8 mouse cellular contexts compared by ENCODE assay signal in the genomic region with DNA sequence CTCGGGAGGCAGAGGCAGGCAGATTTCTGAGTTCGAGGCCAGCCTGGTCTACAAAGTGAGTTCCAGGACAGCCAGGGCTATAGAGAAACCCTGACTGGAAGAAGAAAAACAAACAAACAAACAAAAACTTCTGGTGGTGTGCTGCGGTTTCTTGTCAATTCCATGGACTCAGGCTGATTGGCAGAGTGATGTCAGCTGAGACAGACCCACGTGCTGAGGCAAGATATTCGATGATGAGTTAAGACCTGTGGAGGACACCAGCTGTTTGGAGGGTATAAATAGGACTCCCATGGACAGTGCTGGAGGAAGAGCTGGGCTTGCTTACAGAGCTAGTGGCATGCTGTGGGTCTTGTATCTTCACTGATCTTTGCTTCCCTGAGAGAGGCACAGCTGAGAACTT. TPM values are rescaled to one million over a fixed set of nuclear protein-coding genes. Genes with fewer than 3 reads are reported as not detected.
DNase-seq lines count a peak whose midpoint lies in the region; ATAC-seq lines count a peak whose summit lies in the region.
"Not testable (repeated sequence)": the region's sequence is repeated elsewhere in the genome, so short reads cannot be mapped to it uniquely, and the experiment has no call there.

A gene (plus strand): TSS at position 301 of the 400 bp plus-strand sequence.

- not testable (repeated sequence) for DNase-seq in adrenal gland, postnatal 36 days; forebrain, embryonic 11.5 days (ENCODE audit: low spot score); hindbrain, embryonic 14.5 days (ENCODE audit: low spot score); layer of hippocampus, postnatal 14 days (ENCODE audit: low spot score in 2 of 2); liver, embryonic 11.5 days (ENCODE audit: low spot score); midbrain, embryonic 14.5 days; thymus, postnatal 0 days (ENCODE audit: low spot score)

- not testable (repeated sequence) for ATAC-seq in forebrain, embryonic 11.5 days (replicated peaks; ENCODE audit: low FRiP score); heart, embryonic 11.5 days (replicated peaks; ENCODE audit: insufficient number of reproducible peaks, low FRiP score, low TSS enrichment); hindbrain, embryonic 14.5 days (ENCODE audit: low FRiP score); liver, embryonic 11.5 days (replicated peaks; ENCODE audit: low FRiP score); midbrain, embryonic 14.5 days (ENCODE audit: low FRiP score, low TSS enrichment)

- H3K27ac ChIP-seq in forebrain, embryonic 11.5 days (ENCODE audit: low read depth, low read length); heart, embryonic 11.5 days (ENCODE audit: low read depth, low read length); hindbrain, embryonic 14.5 days; liver, embryonic 11.5 days (ENCODE audit: low read depth, low read length); midbrain, embryonic 14.5 days (replicated peaks; ENCODE audit: low read depth, low read length): not testable (repeated sequence)

- H3K9me3 ChIP-seq in forebrain, embryonic 11.5 days (ENCODE audit: control insufficient read depth, low read length); heart, embryonic 11.5 days (replicated peaks; ENCODE audit: control insufficient read depth, low read length); hindbrain, embryonic 14.5 days (ENCODE audit: control insufficient read depth, low read length); liver, embryonic 11.5 days (ENCODE audit: control insufficient read depth, low read length); midbrain, embryonic 14.5 days (ENCODE audit: control insufficient read depth, low read length): not testable (repeated sequence)

- H3K4me1 ChIP-seq in forebrain, embryonic 11.5 days (replicated peaks; ENCODE audit: control insufficient read depth, insufficient read depth, low read length); heart, embryonic 11.5 days (ENCODE audit: control insufficient read depth, insufficient read depth, low read length); hindbrain, embryonic 14.5 days (replicated peaks; ENCODE audit: control insufficient read depth, insufficient read depth, low read length); liver, embryonic 11.5 days (replicated peaks; ENCODE audit: control insufficient read depth, insufficient read depth, low read length); midbrain, embryonic 14.5 days (ENCODE audit: control insufficient read depth, insufficient read depth, low read length): not testable (repeated sequence)

- H3K4me2 ChIP-seq in forebrain, embryonic 11.5 days (ENCODE audit: low read depth, low read length, severe bottlenecking); heart, embryonic 11.5 days; hindbrain, embryonic 14.5 days (replicated peaks); liver, embryonic 11.5 days; midbrain, embryonic 14.5 days (ENCODE audit: low read length): not testable (repeated sequence)

- not testable (repeated sequence) for H3K27me3 ChIP-seq in forebrain, embryonic 11.5 days (ENCODE audit: control insufficient read depth, insufficient read depth, low read length); heart, embryonic 11.5 days (ENCODE audit: control insufficient read depth, insufficient read depth, low read length); hindbrain, embryonic 14.5 days (ENCODE audit: control insufficient read depth, insufficient read depth, low read length); liver, embryonic 11.5 days (replicated peaks; ENCODE audit: control insufficient read depth, insufficient read depth, low read length); midbrain, embryonic 14.5 days (ENCODE audit: control insufficient read depth, insufficient read depth, low read length)

- not testable (repeated sequence) for H3K4me3 ChIP-seq in forebrain, embryonic 11.5 days (ENCODE audit: low read depth, low read length); heart, embryonic 11.5 days (ENCODE audit: low read depth, low read length); hindbrain, embryonic 14.5 days (replicated peaks; ENCODE audit: low read length); liver, embryonic 11.5 days (ENCODE audit: low read depth, low read length); midbrain, embryonic 14.5 days (replicated peaks; ENCODE audit: low read depth, low read length)

- 86% methylated on average over 5 of the region's 5 CpGs for WGBS in forebrain, embryonic 11.5 days
- 74% methylated on average over 5 of the region's 5 CpGs for whole genome bisulfite sequencing in heart, embryonic 11.5 days (ENCODE audit: insufficient replicate concordance)
- WGBS in hindbrain, embryonic 14.5 days = 86% methylated on average over 5 of the region's 5 CpGs
- 87% methylated on average over 5 of the region's 5 CpGs for WGBS in liver, embryonic 11.5 days
- 87% methylated on average over 5 of the region's 5 CpGs for WGBS in midbrain, embryonic 14.5 days

- H3K9ac ChIP-seq in forebrain, embryonic 11.5 days (ENCODE audit: low read length); heart, embryonic 11.5 days (ENCODE audit: low read depth, low read length); hindbrain, embryonic 14.5 days; liver, embryonic 11.5 days (ENCODE audit: low read depth, low read length); midbrain, embryonic 14.5 days (replicated peaks; ENCODE audit: low read length): not testable (repeated sequence)

- H3K36me3 ChIP-seq in forebrain, embryonic 11.5 days (ENCODE audit: control insufficient read depth, insufficient read depth, low read length); heart, embryonic 11.5 days (ENCODE audit: control insufficient read depth, insufficient read depth, low read length); hindbrain, embryonic 14.5 days (replicated peaks; ENCODE audit: control insufficient read depth, insufficient read depth); liver, embryonic 11.5 days (ENCODE audit: control insufficient read depth, insufficient read depth, low read length); midbrain, embryonic 14.5 days (ENCODE audit: control insufficient read depth, insufficient read depth, low read length): not testable (repeated sequence)

RNA-seq across cellular contexts. Expression of the gene that starts here (rescaled TPM):
- total RNA-seq in adrenal gland, postnatal 36 days (2021) = 10 to 100 TPM; 31.2 to 39.6 TPM
- polyA plus RNA-seq in forebrain, embryonic 11.5 days (2014; fragmentation: Nextera tagmentation; extraction: Ambion mirVana) = 38.8 and 39.1 TPM in 2 replicates
- 28.1 and 29.8 TPM in 2 replicates for polyA plus RNA-seq in heart, embryonic 11.5 days (2014; fragmentation: Nextera tagmentation; extraction: Ambion mirVana)
- polyA plus RNA-seq in hindbrain, embryonic 14.5 days (2014; fragmentation: Nextera tagmentation; extraction: Ambion mirVana) = 19.7 and 21.3 TPM in 2 replicates
- 10 to 100 TPM; 26.9 to 27.0 TPM for total RNA-seq in layer of hippocampus, postnatal 14 days (2021)
- 24.8 and 27.8 TPM in 2 replicates for polyA plus RNA-seq in liver, embryonic 11.5 days (2014; fragmentation: Nextera tagmentation; extraction: Ambion mirVana)
- polyA plus RNA-seq in midbrain, embryonic 14.5 days (2014; fragmentation: Nextera tagmentation; extraction: Ambion mirVana) = 16.5 and 18.5 TPM in 2 replicates
- 30.7 and 41.4 TPM in 2 replicates for polyA plus RNA-seq in thymus, postnatal 0 days (2015; fragmentation: Nextera tagmentation; extraction: Ambion mirVana)
